Comparison of ENCODE assay signal across 15 mouse cellular contexts in the genomic region with DNA sequence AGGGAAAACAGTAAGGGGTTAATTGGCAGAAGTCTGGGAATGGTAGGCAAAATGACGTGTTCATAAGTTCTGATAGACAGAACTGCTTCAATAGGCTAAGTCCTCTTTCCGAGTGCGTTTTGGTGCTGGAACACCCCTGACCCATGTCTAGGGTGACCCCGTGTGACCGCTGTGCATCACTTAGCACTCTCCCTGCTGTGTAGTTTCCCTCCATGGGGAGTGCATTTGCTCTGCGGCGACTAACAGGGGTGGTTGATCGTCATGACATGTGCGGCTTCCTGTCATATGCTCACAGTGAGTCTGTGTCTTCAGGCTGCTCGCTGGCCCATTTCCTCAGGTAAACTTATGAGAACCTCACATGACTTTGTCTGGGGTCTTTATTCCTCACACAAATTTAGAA.
DNase-seq lines count a peak whose midpoint lies in the region; ATAC-seq lines count a peak whose summit lies in the region.
"Had no signal": no experiment of that assay in that cellular context is flagged by ENCODE, and none has a peak within 500 bp of the region (broad histone marks: within the 10 kb centered on the region; RNA-seq: fewer than 3 reads in every experiment).

No protein-coding gene starts in this region.

- no peaks in the 10 kb centered on the region for H3K4me1 ChIP-seq in heart, embryonic 13.5 days
- no peaks in the 10 kb centered on the region for H3K4me1 ChIP-seq in midbrain, embryonic 15.5 days
- no peaks in the 10 kb centered on the region for H3K4me1 ChIP-seq in midbrain, embryonic 14.5 days (ENCODE audit: control insufficient read depth, insufficient read depth, low read length)
- no peaks in the 10 kb centered on the region for H3K4me1 ChIP-seq in neural tube, embryonic 14.5 days (ENCODE audit: control insufficient read depth, insufficient read depth, low read length)
- H3K4me1 ChIP-seq: intestine, embryonic 15.5 days; liver, embryonic 13.5 days; midbrain, embryonic 12.5 days had no signal

- no peak overlapping the region for H3K27ac ChIP-seq in heart, embryonic 13.5 days (replicated peaks)
- H3K27ac ChIP-seq in midbrain, embryonic 15.5 days: no peak overlapping the region
- no peak overlapping the region for H3K27ac ChIP-seq in midbrain, embryonic 14.5 days (replicated peaks; ENCODE audit: low read depth, low read length)
- H3K27ac ChIP-seq in neural tube, embryonic 14.5 days (ENCODE audit: low read depth, low read length): no peak overlapping the region
- H3K27ac ChIP-seq: forebrain, embryonic 15.5 days; intestine, embryonic 15.5 days; liver, embryonic 13.5 days; midbrain, embryonic 12.5 days had no signal

- peak overlapping the region; percentile 39 for H3K4me2 ChIP-seq in heart, embryonic 13.5 days
- H3K4me2 ChIP-seq in midbrain, embryonic 15.5 days: no peak overlapping the region
- H3K4me2 ChIP-seq in midbrain, embryonic 14.5 days (ENCODE audit: low read length): no peak overlapping the region
- H3K4me2 ChIP-seq in neural tube, embryonic 14.5 days (ENCODE audit: low read depth, low read length): no peak overlapping the region
- H3K4me2 ChIP-seq: forebrain, embryonic 15.5 days; intestine, embryonic 15.5 days; liver, embryonic 13.5 days; midbrain, embryonic 12.5 days had no signal

- no peak overlapping the region; the same call in 1 of the 2 replicates for H3K4me3 ChIP-seq in heart, embryonic 13.5 days
- H3K4me3 ChIP-seq in midbrain, embryonic 15.5 days: no peak overlapping the region
- H3K4me3 ChIP-seq in midbrain, embryonic 14.5 days (replicated peaks; ENCODE audit: low read depth, low read length): no peak overlapping the region
- no peak overlapping the region for H3K4me3 ChIP-seq in neural tube, embryonic 14.5 days (ENCODE audit: low read depth, low read length)
- H3K4me3 ChIP-seq: forebrain, embryonic 15.5 days; intestine, embryonic 15.5 days; liver, embryonic 13.5 days; midbrain, embryonic 12.5 days had no signal

- no peaks in the 10 kb centered on the region for H3K27me3 ChIP-seq in heart, embryonic 13.5 days (replicated peaks)
- H3K27me3 ChIP-seq in midbrain, embryonic 15.5 days (replicated peaks): no peaks in the 10 kb centered on the region
- H3K27me3 ChIP-seq in midbrain, embryonic 14.5 days (ENCODE audit: control insufficient read depth, insufficient read depth, low read length): no peaks in the 10 kb centered on the region
- H3K27me3 ChIP-seq in neural tube, embryonic 14.5 days (ENCODE audit: control insufficient read depth, insufficient read depth, low read length): no peaks in the 10 kb centered on the region
- H3K27me3 ChIP-seq: forebrain, embryonic 15.5 days; intestine, embryonic 15.5 days; liver, embryonic 13.5 days; midbrain, embryonic 12.5 days had no signal

- H3K36me3 ChIP-seq in heart, embryonic 13.5 days: no peaks in the 10 kb centered on the region
- no peaks in the 10 kb centered on the region for H3K36me3 ChIP-seq in midbrain, embryonic 15.5 days (replicated peaks)
- no peaks in the 10 kb centered on the region for H3K36me3 ChIP-seq in midbrain, embryonic 14.5 days (ENCODE audit: control insufficient read depth, insufficient read depth, low read length)
- H3K36me3 ChIP-seq in neural tube, embryonic 14.5 days (ENCODE audit: control insufficient read depth, insufficient read depth, low read length): no peaks in the 10 kb centered on the region
- H3K36me3 ChIP-seq: forebrain, embryonic 15.5 days; intestine, embryonic 15.5 days; liver, embryonic 13.5 days; midbrain, embryonic 12.5 days had no signal

- intact Hi-C loops in heart, postnatal 36 days (cut with DNase I): loop anchor here (5.0 kb wide), 1 partner anchor 167 kb away; no protein-coding TSS in a partner anchor

- no peak for DNase-seq in heart, postnatal 36 days
- no peak for DNase-seq in midbrain, embryonic 14.5 days
- no peak for DNase-seq in spleen, postnatal 14 days (ENCODE audit: low spot score in 2 of 2)
- DNase-seq: adrenal gland, postnatal 36 days; B cell, adult 2 months; cerebellum, postnatal 36 days; gastrocnemius, postnatal 10 days; liver, embryonic 13.5 days had no signal

- no peaks in the 10 kb centered on the region for H3K9me3 ChIP-seq in heart, embryonic 13.5 days
- no peaks in the 10 kb centered on the region for H3K9me3 ChIP-seq in midbrain, embryonic 15.5 days
- H3K9me3 ChIP-seq in midbrain, embryonic 14.5 days (ENCODE audit: control insufficient read depth, low read length): no peaks in the 10 kb centered on the region
- H3K9me3 ChIP-seq in neural tube, embryonic 14.5 days (ENCODE audit: control insufficient read depth, low read length): no peaks in the 10 kb centered on the region
- H3K9me3 ChIP-seq: forebrain, embryonic 15.5 days; intestine, embryonic 15.5 days; liver, embryonic 13.5 days; midbrain, embryonic 12.5 days had no signal

- no peak for ATAC-seq in heart, embryonic 13.5 days (ENCODE audit: extremely low read depth, insufficient number of reproducible peaks, low FRiP score, low TSS enrichment)
- 0 out of 2 replicates have a peak, but pooled peaks have one; percentile 24 for ATAC-seq in midbrain, embryonic 15.5 days (replicated peaks)
- ATAC-seq in midbrain, embryonic 14.5 days (ENCODE audit: low FRiP score, low TSS enrichment): no peak
- ATAC-seq in common myeloid progenitor, adult 5-6 weeks (replicated peaks; ENCODE audit: low read depth, poor library complexity, severe bottlenecking): peak; percentile 53
- peak; percentile 42; the same call in 1 of the 2 replicates for ATAC-seq in neural tube, embryonic 14.5 days (ENCODE audit: low read depth)
- ATAC-seq: forebrain, embryonic 15.5 days; intestine, embryonic 15.5 days had no signal

- H3K9ac ChIP-seq in heart, embryonic 13.5 days: no peak overlapping the region
- H3K9ac ChIP-seq in midbrain, embryonic 15.5 days: no peak overlapping the region
- no peak overlapping the region for H3K9ac ChIP-seq in midbrain, embryonic 14.5 days (replicated peaks; ENCODE audit: low read length)
- H3K9ac ChIP-seq in neural tube, embryonic 14.5 days (replicated peaks; ENCODE audit: low read depth, low read length): no peak overlapping the region
- H3K9ac ChIP-seq: forebrain, embryonic 15.5 days; intestine, embryonic 15.5 days; liver, embryonic 13.5 days; midbrain, embryonic 12.5 days had no signal

- 38% methylated on average over 10 of the region's 10 CpGs for WGBS in heart, embryonic 13.5 days
- WGBS in midbrain, embryonic 15.5 days: 54% methylated on average over 10 of the region's 10 CpGs
- WGBS in midbrain, embryonic 14.5 days: 60% methylated on average over 10 of the region's 10 CpGs
- WGBS in neural tube, embryonic 14.5 days: 56% methylated on average over 10 of the region's 10 CpGs

Comparison
In these comparisons a context has a peak if more than half of its experiments do, and no peak if none do; other contexts are left out.
1. ATAC-seq: peak in midbrain, embryonic 15.5 days (single experiment), common myeloid progenitor, adult 5-6 weeks (single experiment) and neural tube, embryonic 14.5 days (single experiment); none in heart, embryonic 13.5 days (single experiment) and midbrain, embryonic 14.5 days (single experiment).